Mouse (Mus musculus): Measurements from ENCODE around the gene Sash1. TPM values are rescaled to one million over a fixed set of nuclear protein-coding genes. Genes with fewer than 3 reads are reported as not detected.

The Sash1 gene
- polyA plus RNA-seq, 1 experiment from 2014 or later: 5.5 TPM

DNA sequence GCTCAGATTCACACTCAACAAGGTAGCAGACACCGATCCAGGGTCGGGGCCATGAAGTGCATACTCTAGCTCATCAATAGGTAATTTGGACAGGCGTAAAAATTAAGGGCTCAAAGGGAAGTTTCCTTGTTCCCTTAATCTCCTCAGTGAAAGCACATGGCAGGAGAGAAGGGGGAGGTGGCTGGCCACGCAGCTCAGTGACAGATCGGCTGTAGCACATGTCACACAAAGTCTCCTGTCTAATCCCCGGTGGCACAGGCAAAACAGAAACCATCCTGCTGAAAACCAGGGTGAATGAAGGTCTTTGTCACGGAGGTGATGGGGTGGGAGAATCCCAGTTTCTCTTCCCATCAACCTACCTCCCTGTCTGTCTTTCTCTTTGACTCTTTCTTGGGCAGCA lies 75.4 kb downstream of the Sash1 start:
- Histone ChIP-seq H3K9me3 (replicated peaks; ENCODE audit: low read length) (no peaks in the 10 kb centered on the region), H3K27ac (peak overlapping the region; percentile 62; the same call in 1 of the 2 replicates), H3K36me3 (ENCODE audit: insufficient read depth, low read length) (0 out of 2 replicates have a peak, but pooled peaks cover 4% of the 10 kb centered on the region), H3K27me3 (ENCODE audit: insufficient read depth, low read length) (no peaks in the 10 kb centered on the region), H3K4me1 (replicated peaks; ENCODE audit: insufficient read depth, low read length) (no peaks in the 10 kb centered on the region; the same call in 1 of the 2 replicates), H3K9ac (ENCODE audit: low read depth, low read length) (no peak overlapping the region), H3K4me3 (replicated peaks; ENCODE audit: low read depth, low read length) (no peak overlapping the region), H3K4me2 (ENCODE audit: low read length) (no peak overlapping the region)
- WGBS: 84% methylated on average over 7 of the region's 7 CpGs
- ATAC-seq (replicated peaks; ENCODE audit: low FRiP score, low read depth): no peak
- no peak for TF ChIP-seq CTCF (IDR thresholded peaks at IDR 0.05; ENCODE audit: low read depth)
- no peak for DNase-seq (ENCODE audit: low spot score)

DNA sequence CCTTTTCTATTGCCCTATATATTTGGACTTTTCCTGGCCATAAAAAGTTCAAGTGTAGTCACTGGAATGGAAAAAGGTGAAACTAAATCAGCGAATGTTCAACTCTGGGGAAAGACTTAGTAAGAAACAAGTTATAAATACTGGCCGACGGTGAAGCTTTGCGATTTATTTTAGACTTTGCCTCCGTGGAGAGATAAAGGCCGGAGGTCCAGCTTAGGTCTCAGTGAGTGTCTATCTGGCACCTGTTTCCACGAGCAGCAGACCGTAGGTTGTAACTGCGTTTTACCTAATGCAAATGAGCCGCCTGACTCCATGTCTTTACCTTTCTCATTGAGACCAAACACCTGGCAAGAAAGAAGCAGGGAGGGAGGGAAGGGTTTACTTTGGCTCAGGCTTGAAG lies 77.5 kb downstream of the Sash1 start:
- Histone ChIP-seq H3K36me3 (ENCODE audit: insufficient read depth, low read length) (0 out of 2 replicates have a peak, but pooled peaks cover 4% of the 10 kb centered on the region), H3K27ac (no peak overlapping the region), H3K27me3 (ENCODE audit: insufficient read depth, low read length) (no peaks in the 10 kb centered on the region), H3K4me1 (replicated peaks; ENCODE audit: insufficient read depth, low read length) (peaks cover 5% of the 10 kb centered on the region; the same call in 1 of the 2 replicates), H3K4me3 (replicated peaks; ENCODE audit: low read depth, low read length) (no peak overlapping the region), H3K9ac (ENCODE audit: low read depth, low read length) (no peak overlapping the region), H3K4me2 (ENCODE audit: low read length) (no peak overlapping the region), H3K9me3 (replicated peaks; ENCODE audit: low read length) (no peaks in the 10 kb centered on the region)
- WGBS: 49% methylated on average over 10 of the region's 10 CpGs
- no peak for DNase-seq (ENCODE audit: low spot score)
- no peak for ATAC-seq (replicated peaks; ENCODE audit: low FRiP score, low read depth)
- TF ChIP-seq CTCF (IDR thresholded peaks at IDR 0.05; ENCODE audit: low read depth): no peak

DNA sequence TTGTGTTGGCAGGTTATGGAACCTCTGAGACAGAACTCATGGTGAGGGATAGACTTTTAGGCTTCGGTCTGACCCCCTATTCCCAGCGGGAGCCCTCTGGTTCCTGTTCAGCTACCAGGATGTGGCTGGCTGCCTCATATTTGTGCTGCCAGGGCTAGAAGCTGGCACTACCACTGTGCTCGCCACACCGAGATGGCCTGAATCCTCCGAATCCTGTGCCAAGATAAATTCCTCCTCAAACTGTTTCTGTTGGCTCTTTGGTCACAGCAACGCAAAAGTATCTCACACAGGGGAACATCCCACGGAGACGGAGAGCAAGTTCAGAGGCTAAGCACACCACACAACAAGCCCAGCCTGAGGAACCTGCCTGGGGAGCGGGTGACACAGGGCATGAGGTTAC lies 78.3 kb downstream of the Sash1 start:
- TF ChIP-seq CTCF (IDR thresholded peaks at IDR 0.05; ENCODE audit: low read depth): no peak

DNA sequence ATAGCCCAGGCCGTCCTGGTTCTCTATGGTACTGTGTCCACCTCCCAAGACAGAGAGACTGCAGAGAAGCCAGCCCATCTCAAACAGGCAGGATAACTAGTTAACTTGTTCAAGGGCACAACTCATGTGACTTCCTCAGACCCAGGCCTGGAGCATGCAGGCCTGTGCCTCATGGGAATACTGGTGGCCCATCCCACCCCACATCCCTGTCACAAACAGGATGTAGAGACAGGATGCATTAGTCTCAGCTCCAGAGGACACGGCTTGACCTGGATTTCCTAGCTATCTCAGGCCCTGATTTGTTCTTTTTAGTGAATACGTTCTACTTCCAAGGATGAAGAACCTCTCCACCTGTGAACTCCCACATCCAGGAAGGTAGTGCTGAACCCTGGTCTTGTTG lies 80.5 kb downstream of the Sash1 start:
- DNase-seq (ENCODE audit: low spot score): peak; percentile 46
- H3K27ac ChIP-seq: 0 out of 2 replicates have a peak overlapping the region, but pooled peaks have one; percentile 25
- WGBS: 71% methylated on average over 3 of the region's 3 CpGs

More for the DNA sequence above, 78.3 kb downstream of the Sash1 start:
- Histone ChIP-seq H3K4me1 (replicated peaks; ENCODE audit: insufficient read depth, low read length) (peaks cover 5% of the 10 kb centered on the region; the same call in 1 of the 2 replicates), H3K27ac (no peak overlapping the region), H3K36me3 (ENCODE audit: insufficient read depth, low read length) (0 out of 2 replicates have a peak, but pooled peaks cover 4% of the 10 kb centered on the region), H3K4me3 (replicated peaks; ENCODE audit: low read depth, low read length) (no peak overlapping the region), H3K9ac (ENCODE audit: low read depth, low read length) (no peak overlapping the region), H3K4me2 (ENCODE audit: low read length) (no peak overlapping the region), H3K9me3 (replicated peaks; ENCODE audit: low read length) (no peaks in the 10 kb centered on the region), H3K27me3 (ENCODE audit: insufficient read depth, low read length) (no peaks in the 10 kb centered on the region)
- DNase-seq (ENCODE audit: low spot score): no peak
- 75% methylated on average over 9 of the region's 9 CpGs for WGBS
- no peak for ATAC-seq (replicated peaks; ENCODE audit: low FRiP score, low read depth)

DNA sequence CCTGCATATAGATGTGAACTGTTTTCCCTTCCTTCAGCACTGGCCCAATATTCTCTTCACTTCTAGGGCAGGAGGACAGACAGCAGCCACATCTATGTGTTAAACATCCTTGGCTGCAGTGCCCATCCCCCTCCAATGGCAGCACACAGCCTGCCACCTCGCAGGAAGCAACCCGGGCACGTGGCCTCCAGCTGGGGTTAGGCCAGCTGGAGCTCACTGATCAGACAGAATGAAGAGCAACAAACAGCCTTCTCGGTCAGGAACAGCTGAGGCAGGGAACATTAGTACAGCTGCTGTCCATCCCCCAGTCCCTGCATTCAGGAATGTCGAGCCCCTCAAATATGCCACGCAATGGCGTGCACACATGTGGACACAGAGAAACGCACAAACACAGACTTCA lies 81.6 kb downstream of the Sash1 start:
- H3K27ac ChIP-seq: no peak overlapping the region
- peak; percentile 24 for DNase-seq (ENCODE audit: low spot score)

More for the DNA sequence above, 80.5 kb downstream of the Sash1 start:
- H3K4me2 ChIP-seq (ENCODE audit: low read length): no peak overlapping the region
- H3K9me3 ChIP-seq (replicated peaks; ENCODE audit: low read length): no peaks in the 10 kb centered on the region
- no peaks in the 10 kb centered on the region for H3K27me3 ChIP-seq (ENCODE audit: insufficient read depth, low read length)
- H3K4me3 ChIP-seq (replicated peaks; ENCODE audit: low read depth, low read length): no peak overlapping the region
- H3K36me3 ChIP-seq (ENCODE audit: insufficient read depth, low read length): no peaks in the 10 kb centered on the region
- H3K4me1 ChIP-seq (replicated peaks; ENCODE audit: insufficient read depth, low read length): peaks cover 5% of the 10 kb centered on the region; the same call in 1 of the 2 replicates
- ATAC-seq (replicated peaks; ENCODE audit: low FRiP score, low read depth): peak; percentile 40; the same call in 1 of the 2 replicates
- no peak overlapping the region for H3K9ac ChIP-seq (ENCODE audit: low read depth, low read length)
- TF ChIP-seq CTCF (IDR thresholded peaks at IDR 0.05; ENCODE audit: low read depth): no peak

DNA sequence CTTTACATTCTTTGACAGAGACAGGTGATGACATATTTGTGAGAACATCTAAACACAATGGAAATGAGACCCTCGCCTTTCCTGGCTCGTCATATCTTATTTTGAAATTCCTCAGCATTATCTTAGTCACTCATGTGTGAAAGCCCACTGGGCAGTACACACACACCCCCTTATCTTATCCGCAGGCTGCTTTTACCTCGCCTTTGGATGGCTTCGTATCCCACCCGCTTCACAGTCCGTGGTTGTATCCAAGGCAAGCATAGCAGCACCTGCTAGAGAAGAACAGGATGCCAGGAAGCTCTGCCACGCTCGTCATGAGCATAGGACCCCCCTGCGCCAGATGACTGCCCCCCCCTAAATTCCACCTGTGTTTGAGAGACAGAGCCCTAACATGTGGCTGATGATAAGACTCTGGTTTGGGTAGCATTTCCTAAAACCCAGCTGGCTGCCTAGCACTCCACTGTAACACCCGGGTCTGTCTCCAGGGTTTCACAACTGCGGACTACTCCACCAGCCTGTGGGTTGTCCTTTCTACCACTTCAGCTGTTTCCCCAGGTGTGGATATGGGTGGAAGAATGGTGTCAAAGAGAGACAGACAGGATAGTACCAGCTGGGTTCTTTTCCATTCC lies 84.0 kb downstream of the Sash1 start:
- Histone ChIP-seq H3K27me3 (ENCODE audit: insufficient read depth, low read length) (no peaks in the 10 kb centered on the region), H3K4me1 (replicated peaks; ENCODE audit: insufficient read depth, low read length) (peaks cover 5% of the 10 kb centered on the region; the same call in 1 of the 2 replicates), H3K9me3 (replicated peaks; ENCODE audit: low read length) (no peaks in the 10 kb centered on the region), H3K36me3 (ENCODE audit: insufficient read depth, low read length) (no peaks in the 10 kb centered on the region), H3K4me2 (ENCODE audit: low read length) (no peak overlapping the region), H3K9ac (ENCODE audit: low read depth, low read length) (no peak overlapping the region), H3K4me3 (replicated peaks; ENCODE audit: low read depth, low read length) (no peak overlapping the region), H3K27ac (no peak overlapping the region)
- WGBS: 83% methylated on average over 12 of the region's 12 CpGs
- ATAC-seq (replicated peaks; ENCODE audit: low FRiP score, low read depth): no peak
- no peak for DNase-seq (ENCODE audit: low spot score)
- TF ChIP-seq CTCF (IDR thresholded peaks at IDR 0.05; ENCODE audit: low read depth): no peak

More for the DNA sequence above, 81.6 kb downstream of the Sash1 start:
- Histone ChIP-seq H3K36me3 (ENCODE audit: insufficient read depth, low read length) (no peaks in the 10 kb centered on the region), H3K4me1 (replicated peaks; ENCODE audit: insufficient read depth, low read length) (peaks cover 5% of the 10 kb centered on the region; the same call in 1 of the 2 replicates), H3K4me2 (ENCODE audit: low read length) (no peak overlapping the region), H3K9me3 (replicated peaks; ENCODE audit: low read length) (no peaks in the 10 kb centered on the region), H3K27me3 (ENCODE audit: insufficient read depth, low read length) (no peaks in the 10 kb centered on the region), H3K9ac (ENCODE audit: low read depth, low read length) (no peak overlapping the region), H3K4me3 (replicated peaks; ENCODE audit: low read depth, low read length) (no peak overlapping the region)
- TF ChIP-seq CTCF (IDR thresholded peaks at IDR 0.05; ENCODE audit: low read depth): no peak
- WGBS: 42% methylated on average over 8 of the region's 8 CpGs
- ATAC-seq (replicated peaks; ENCODE audit: low FRiP score, low read depth): no peak

All from kidney, postnatal 0 days (tissue).